Mouse (Mus musculus): Measurements from ENCODE around the gene Igfbpl1. TPM values are rescaled to one million over a fixed set of nuclear protein-coding genes. Genes with fewer than 3 reads are reported as not detected.

Gene Igfbpl1
- total RNA-seq, 2 experiments from 2014 or later, result not detected

- DNase-seq, result no peak
Measured at GRCm38 (mm10) chr4:45822781-45823575, 3.7 kb downstream of the Igfbpl1 start.

GRCm38 (mm10) chr4:45821995-45822394, 4.7 kb downstream of the Igfbpl1 start:
- DNase-seq, result no peak

- no peak for DNase-seq
Measured at GRCm38 (mm10) chr4:45820074-45820830, 6.5 kb downstream of the Igfbpl1 start.

GRCm38 (mm10) chr4:45819208-45819931, 7.4 kb downstream of the Igfbpl1 start:
- DNase-seq, result no peak

- DNase-seq, result no peak
Measured at GRCm38 (mm10) chr4:45818814-45819207, 7.9 kb downstream of the Igfbpl1 start.

- DNase-seq, result no peak
Measured at GRCm38 (mm10) chr4:45815542-45815941, 11.2 kb downstream of the Igfbpl1 start.

- no peak for DNase-seq
Measured at GRCm38 (mm10) chr4:45811250-45811649, 15.5 kb downstream of the Igfbpl1 start.

- no peak for DNase-seq
Measured at GRCm38 (mm10) chr4:45808034-45808433, 18.7 kb downstream of the Igfbpl1 start.

- DNase-seq, result no peak
Measured at GRCm38 (mm10) chr4:45802900-45803299, 23.8 kb downstream of the Igfbpl1 start.

GRCm38 (mm10) chr4:45799956-45800537, 26.7 kb downstream of the Igfbpl1 start:
- DNase-seq, result no peak

GRCm38 (mm10) chr4:45798964-45799363, 27.8 kb downstream of the Igfbpl1 start, which contains the start of gene Aldh1b1:
Gene Aldh1b1, plus strand, starts transcription at chr4:45799022.
- DNase-seq, result peak; percentile 52

- DNase-seq, result no peak
Measured at GRCm38 (mm10) chr4:45796760-45797159, 30.0 kb downstream of the Igfbpl1 start.

- no peak for DNase-seq
Measured at GRCm38 (mm10) chr4:45795191-45795811, 31.4 kb downstream of the Igfbpl1 start.

- DNase-seq, result no peak
Measured at GRCm38 (mm10) chr4:45790018-45790417, 36.7 kb downstream of the Igfbpl1 start.

GRCm38 (mm10) chr4:45789263-45789958, 37.3 kb downstream of the Igfbpl1 start:
- DNase-seq, result no peak

- DNase-seq, result no peak
Measured at GRCm38 (mm10) chr4:45788446-45789081, 38.2 kb downstream of the Igfbpl1 start.

GRCm38 (mm10) chr4:45786674-45787073, 40.0 kb downstream of the Igfbpl1 start:
- no peak for DNase-seq

- no peak for DNase-seq
Measured at GRCm38 (mm10) chr4:45785959-45786358, 40.8 kb downstream of the Igfbpl1 start.

- DNase-seq, result no peak
Measured at GRCm38 (mm10) chr4:45783671-45784070, 43.1 kb downstream of the Igfbpl1 start.

- no peak for DNase-seq
Measured at GRCm38 (mm10) chr4:45771619-45772018, 55.1 kb downstream of the Igfbpl1 start.

- no peak for DNase-seq
Measured at GRCm38 (mm10) chr4:45771173-45771572, 55.5 kb downstream of the Igfbpl1 start.
